Mouse (Mus musculus) bone marrow, adult 2 months (tissue): ENCODE results near the gene Slc16a8.

Source experiments
- CTCF ChIP-seq: fragments of 200-500 bp; IDR thresholded peaks from 2 replicates; pipeline ENCODE4 v1.5.1; 2011; ENCODE audit warnings: low read length, control low read depth; ENCODE audit not compliant: control insufficient read depth, insufficient read depth
- POLR2A ChIP-seq: fragments of 200-500 bp; IDR thresholded peaks from 2 replicates; pipeline ENCODE4 v1.6.1; 2011; ENCODE audit warnings: low read depth, mild to moderate bottlenecking, control low read depth, low read length, borderline replicate concordance; ENCODE audit not compliant: control insufficient read depth

- TF ChIP-seq POLR2A: no peak
- no peak for TF ChIP-seq CTCF
These were observed 23.2 kb upstream of the Slc16a8 start for GRCm38 (mm10) chr15:79277728-79278127.
